12 mouse cellular contexts compared by ENCODE assay signal in the genomic region with DNA sequence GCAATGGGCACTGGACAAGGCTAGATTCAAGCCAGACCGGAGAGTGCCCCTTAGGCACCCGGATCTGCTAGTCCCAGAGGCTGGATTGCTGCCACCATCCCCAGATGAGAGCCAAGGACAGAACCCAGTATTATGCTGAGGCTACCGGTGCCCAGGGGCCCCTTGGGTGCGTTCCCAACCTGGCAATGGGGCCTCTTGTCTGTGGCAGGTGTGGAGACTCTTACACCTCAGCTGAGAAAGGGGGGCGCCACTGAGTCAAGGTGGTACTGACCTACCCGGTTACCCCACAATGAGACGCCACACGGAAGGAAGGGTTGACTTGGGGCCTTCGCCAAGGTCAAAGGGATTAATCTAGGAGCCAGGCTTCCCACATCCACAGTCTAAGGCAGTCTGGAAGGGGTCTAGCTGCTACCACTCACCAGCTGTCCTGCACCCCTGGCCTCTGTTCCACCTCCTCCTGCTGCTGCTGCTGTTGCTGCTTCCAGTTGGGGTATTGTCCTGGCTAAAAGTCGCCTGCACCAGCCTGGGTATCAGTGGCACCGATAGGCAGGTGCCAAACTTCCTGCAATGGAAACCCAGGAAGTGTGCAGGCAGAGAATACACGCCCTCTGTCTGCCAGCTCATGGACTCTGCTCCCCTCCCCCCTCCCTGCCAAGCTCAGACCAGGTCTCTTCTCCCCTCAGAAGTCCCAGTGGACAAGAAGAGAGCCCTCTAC. TPM values are rescaled to one million over a fixed set of nuclear protein-coding genes. Genes with fewer than 3 reads are reported as not detected.
A peak's percentile ranks its signal among the peaks of the same experiment; 100 is the strongest.
DNase-seq lines count a peak whose midpoint lies in the region; ATAC-seq lines count a peak whose summit lies in the region.
"Had no signal": no experiment of that assay in that cellular context is flagged by ENCODE, and none has a peak within 500 bp of the region (broad histone marks: within the 10 kb centered on the region; RNA-seq: fewer than 3 reads in every experiment).

No protein-coding gene starts in this region.

- H3K9ac ChIP-seq in lung, embryonic 15.5 days: no peak overlapping the region
- peak overlapping the region; percentile 31; the same call in 1 of the 2 replicates for H3K9ac ChIP-seq in intestine, embryonic 16.5 days (ENCODE audit: low read depth, low read length)

- DNase-seq in heart, adult 11 months: peak; percentile 97
- no peak for DNase-seq in heart, adult 9 months (ENCODE audit: low spot score in 2 of 2)
- no peak for DNase-seq in lung, postnatal 4 days
- DNase-seq in B cell, adult 2 months: no peak
- DNase-seq in embryonic facial prominence, embryonic 10.5 days (ENCODE audit: low spot score): no peak
- DNase-seq: layer of hippocampus, postnatal 36 days had no signal

- 70% methylated on average over 12 of the region's 12 CpGs for WGBS in lung, embryonic 15.5 days
- WGBS in intestine, embryonic 16.5 days: 71% methylated on average over 12 of the region's 12 CpGs
- WGBS in embryonic facial prominence, embryonic 10.5 days: 77% methylated on average over 12 of the region's 12 CpGs

- H3K9me3 ChIP-seq in lung, embryonic 15.5 days: no peaks in the 10 kb centered on the region
- no peaks in the 10 kb centered on the region for H3K9me3 ChIP-seq in intestine, embryonic 16.5 days (ENCODE audit: control insufficient read depth, low read length)
- H3K9me3 ChIP-seq in embryonic facial prominence, embryonic 10.5 days: no peaks in the 10 kb centered on the region

- H3K27ac ChIP-seq in lung, embryonic 15.5 days: 0 out of 2 replicates have a peak overlapping the region, but pooled peaks have one; percentile 90
- H3K27ac ChIP-seq in brown adipose tissue, adult 24 weeks (replicated peaks; ENCODE audit: low read depth, low read length): peak overlapping the region; percentile 69; the same call in 1 of the 2 replicates
- H3K27ac ChIP-seq in intestine, embryonic 16.5 days (ENCODE audit: low read length): no peak overlapping the region
- H3K27ac ChIP-seq in embryonic facial prominence, embryonic 10.5 days (replicated peaks): no peak overlapping the region

- peaks cover 66% of the 10 kb centered on the region for H3K4me1 ChIP-seq in lung, embryonic 15.5 days
- H3K4me1 ChIP-seq in brown adipose tissue, adult 24 weeks (ENCODE audit: control insufficient read depth, insufficient read depth, insufficient read length, low read length): peaks cover 36% of the 10 kb centered on the region
- H3K4me1 ChIP-seq in intestine, embryonic 16.5 days (ENCODE audit: control insufficient read depth, insufficient read depth, low read length): peaks cover 38% of the 10 kb centered on the region
- peaks cover 62% of the 10 kb centered on the region for H3K4me1 ChIP-seq in embryonic facial prominence, embryonic 10.5 days

- no peak overlapping the region for H3K4me2 ChIP-seq in lung, embryonic 15.5 days
- H3K4me2 ChIP-seq in intestine, embryonic 16.5 days (ENCODE audit: low read depth, low read length): 0 out of 2 replicates have a peak overlapping the region, but pooled peaks have one; percentile 6
- H3K4me2 ChIP-seq: liver, embryonic 11.5 days had no signal

- H3K4me3 ChIP-seq in lung, embryonic 15.5 days: no peak overlapping the region
- H3K4me3 ChIP-seq in brown adipose tissue, adult 24 weeks (ENCODE audit: insufficient read depth, low read depth, low read length): no peak overlapping the region
- H3K4me3 ChIP-seq in intestine, embryonic 16.5 days (ENCODE audit: low read length): peak overlapping the region; percentile 16; the same call in 1 of the 2 replicates
- H3K4me3 ChIP-seq in embryonic facial prominence, embryonic 10.5 days: no peak overlapping the region

- H3K36me3 ChIP-seq in lung, embryonic 15.5 days: no peaks in the 10 kb centered on the region
- H3K36me3 ChIP-seq in intestine, embryonic 16.5 days (ENCODE audit: control insufficient read depth, insufficient read depth, low read length): no peaks in the 10 kb centered on the region
- H3K36me3 ChIP-seq in embryonic facial prominence, embryonic 10.5 days (replicated peaks): peaks cover 6% of the 10 kb centered on the region

- H3K27me3 ChIP-seq in lung, embryonic 15.5 days: no peaks in the 10 kb centered on the region
- H3K27me3 ChIP-seq in intestine, embryonic 16.5 days (replicated peaks; ENCODE audit: control insufficient read depth, insufficient read depth, low read length): no peaks in the 10 kb centered on the region
- peaks cover 28% of the 10 kb centered on the region for H3K27me3 ChIP-seq in embryonic facial prominence, embryonic 10.5 days (replicated peaks; ENCODE audit: low read depth, poor library complexity, severe bottlenecking)

- ATAC-seq in lung, embryonic 15.5 days (ENCODE audit: borderline replicate concordance, extremely low read depth, low FRiP score, low TSS enrichment): no peak
- no peak for ATAC-seq in intestine, embryonic 16.5 days

RNA-seq across cellular contexts. Expression of a gene that starts 4.6 kb away (rescaled TPM):
- 73.5 TPM in 2 replicates for polyA plus RNA-seq in lung, embryonic 15.5 days (2015; fragmentation: Nextera tagmentation; extraction: Ambion mirVana)
- polyA plus RNA-seq in brown adipose tissue, adult 24 weeks (2012; ENCODE audit: insufficient read depth, insufficient read length, missing spikeins): 2.1 and 3.6 TPM in 2 replicates
- polyA plus RNA-seq in intestine, embryonic 16.5 days (2015; fragmentation: Nextera tagmentation; extraction: Ambion mirVana): 63.8 and 66.2 TPM in 2 replicates
- 56.3 and 68.1 TPM in 2 replicates for polyA plus RNA-seq in embryonic facial prominence, embryonic 10.5 days (2016; fragmentation: Nextera tagmentation; extraction: Ambion mirVana)

RNA-seq across cellular contexts. Expression of a gene that starts 17.1 kb away (rescaled TPM):
- 0.49 and 0.58 TPM in 2 replicates for polyA plus RNA-seq in lung, embryonic 15.5 days (2015; fragmentation: Nextera tagmentation; extraction: Ambion mirVana)
- 1.1 TPM in 1 of 2 replicates, not detected in the other for polyA plus RNA-seq in brown adipose tissue, adult 24 weeks (2012; ENCODE audit: insufficient read depth, insufficient read length, missing spikeins)
- 31.7 and 36.4 TPM in 2 replicates for polyA plus RNA-seq in intestine, embryonic 16.5 days (2015; fragmentation: Nextera tagmentation; extraction: Ambion mirVana)
- 1.5 and 2.1 TPM in 2 replicates for polyA plus RNA-seq in embryonic facial prominence, embryonic 10.5 days (2016; fragmentation: Nextera tagmentation; extraction: Ambion mirVana)

RNA-seq across cellular contexts. Expression of a gene that starts 22.3 kb away (rescaled TPM):
- 0.05 and 0.09 TPM in 2 replicates for polyA plus RNA-seq in lung, embryonic 15.5 days (2015; fragmentation: Nextera tagmentation; extraction: Ambion mirVana)
- 4.5 and 12.7 TPM in 2 replicates for polyA plus RNA-seq in brown adipose tissue, adult 24 weeks (2012; ENCODE audit: insufficient read depth, insufficient read length, missing spikeins)
- polyA plus RNA-seq in intestine, embryonic 16.5 days (2015; fragmentation: Nextera tagmentation; extraction: Ambion mirVana): 7.4 and 10.5 TPM in 2 replicates
- polyA plus RNA-seq in embryonic facial prominence, embryonic 10.5 days (2016; fragmentation: Nextera tagmentation; extraction: Ambion mirVana): 0.09 TPM in 1 of 2 replicates, not detected in the other
- polyA plus RNA-seq: kidney, embryonic 14.5 days; liver, embryonic 11.5 days; thymus, postnatal 0 days had no signal

Comparison
In these comparisons a context has a peak if more than half of its experiments do, and no peak if none do; other contexts are left out.
1. H3K27ac ChIP-seq: peak in lung, embryonic 15.5 days (single experiment) and brown adipose tissue, adult 24 weeks (single experiment); none in intestine, embryonic 16.5 days (single experiment) and embryonic facial prominence, embryonic 10.5 days (single experiment).
2. RNA of a gene that starts 4.6 kb away (polyA plus RNA-seq): 73.5 TPM in lung, embryonic 15.5 days, 56.3 to 68.1 TPM in embryonic facial prominence, embryonic 10.5 days and 63.8 to 66.2 TPM in intestine, embryonic 16.5 days; 2.1 to 3.6 TPM in brown adipose tissue, adult 24 weeks; every median in the first group is over 10 times any median in the second.
3. RNA of a gene that starts 17.1 kb away (polyA plus RNA-seq): 31.7 to 36.4 TPM in intestine, embryonic 16.5 days; 1.5 to 2.1 TPM in embryonic facial prominence, embryonic 10.5 days, 1.1 TPM in brown adipose tissue, adult 24 weeks and 0.49 to 0.58 TPM in lung, embryonic 15.5 days; every median in the first group is over 10 times any median in the second.